Mouse (Mus musculus) ES-E14 (cell line): ENCODE measurements around the gene Gnai3. TPM values are rescaled to one million over a fixed set of nuclear protein-coding genes. Genes with fewer than 3 reads are reported as not detected.

Experiments used
- DNase-seq: peaks from one replicate; pipeline ENCODE4 v3.0.0-alpha.2; 2013; ENCODE audit warnings: low read depth, low spot score
- H3K27ac ChIP-seq: 2 replicates; pipeline ENCODE4 v1.5.1; 2012; ENCODE audit warnings: low read depth, mild to moderate bottlenecking, low read length, moderate library complexity, mixed read lengths; ENCODE audit not compliant: poor library complexity, insufficient read depth, severe bottlenecking
- H3K36me3 ChIP-seq: 2 replicates; pipeline ENCODE4 v1.6.1; 2012; ENCODE audit warnings: mild to moderate bottlenecking, low read length, moderate library complexity, mixed read lengths; ENCODE audit not compliant: control insufficient read depth, poor library complexity, insufficient read depth, severe bottlenecking
- H3K4me1 ChIP-seq, 2 experiments: fragments of 150-350 bp in 1 of 2; sonication (generic) in 1 of 2; 2 replicates each; pipeline ENCODE4 v1.6.1; 2012; ENCODE audit warnings: low read length in 2 of 2, mild to moderate bottlenecking in 1 of 2, mixed read lengths in 1 of 2; ENCODE audit not compliant: control insufficient read depth in 2 of 2, insufficient read depth in 2 of 2, poor library complexity in 1 of 2
- H3K4me3 ChIP-seq, 2 experiments: fragments of 150-350 bp in 1 of 2; sonication (generic) in 1 of 2; 2 replicates each; pipeline ENCODE4 v1.5.1; 2012; ENCODE audit warnings: low read length in 2 of 2, low read depth in 1 of 2, mild to moderate bottlenecking in 1 of 2, mixed read lengths in 1 of 2; ENCODE audit not compliant: insufficient read depth in 1 of 2, poor library complexity in 1 of 2, severe bottlenecking in 1 of 2
- H3K9ac ChIP-seq: 2 replicates; pipeline ENCODE4 v1.6.1; 2012; ENCODE audit warnings: low read depth, mild to moderate bottlenecking, low read length, mixed read lengths; ENCODE audit not compliant: poor library complexity, insufficient read depth, severe bottlenecking
- H3K9me3 ChIP-seq: fragments of 150-350 bp; sonication (generic); 2 replicates; pipeline ENCODE4 v1.6.1; 2012; ENCODE audit warnings: low read depth, mild to moderate bottlenecking, low read length; ENCODE audit not compliant: control insufficient read depth, insufficient read depth
- CHD2 ChIP-seq: IDR thresholded peaks from 2 replicates; pipeline ENCODE4 v1.6.1; 2014; ENCODE audit warnings: mild to moderate bottlenecking, low read depth, low read length, inconsistent platforms
- HCFC1 ChIP-seq: IDR thresholded peaks from 2 replicates; pipeline ENCODE4 v1.6.1; 2012; ENCODE audit warnings: low read length, inconsistent platforms, borderline replicate concordance; ENCODE audit not compliant: insufficient read depth
- MAFK ChIP-seq: IDR thresholded peaks from 2 replicates; pipeline ENCODE4 v1.6.1; 2014; ENCODE audit warnings: mild to moderate bottlenecking, low read depth, low read length, inconsistent platforms; ENCODE audit not compliant: insufficient read depth
- ZC3H11A ChIP-seq: IDR thresholded peaks from 2 replicates; pipeline ENCODE4 v1.6.1; 2012; ENCODE audit warnings: low read depth, mild to moderate bottlenecking, inconsistent platforms, low read length, borderline replicate concordance
- ZNF384 ChIP-seq: IDR thresholded peaks from 2 replicates; pipeline ENCODE4 v1.6.1; 2012; ENCODE audit warnings: low read depth, low read length, inconsistent platforms
- in situ Hi-C, 2 experiments: fragments of 600-800 bp; cut with MboI; formaldehyde crosslinking; loops; one replicate each; pipeline ENCODE4 v1.15.1; 2025; ENCODE audit warnings: low sequenced_read_pairs in 2 of 2, inconsistent platforms in 1 of 2; ENCODE audit not compliant: unreplicated experiment in 2 of 2
- total RNA-seq: library from RNA; depleted of rRNA; stranded (reverse); fragments of 300-350 nt; gene quantifications from 2 replicates; pipeline ENCODE4 v1.2.3, GENCODE M21; 2012

The Gnai3 gene
- total RNA-seq, 1 experiment = 84.3 TPM

DNA sequence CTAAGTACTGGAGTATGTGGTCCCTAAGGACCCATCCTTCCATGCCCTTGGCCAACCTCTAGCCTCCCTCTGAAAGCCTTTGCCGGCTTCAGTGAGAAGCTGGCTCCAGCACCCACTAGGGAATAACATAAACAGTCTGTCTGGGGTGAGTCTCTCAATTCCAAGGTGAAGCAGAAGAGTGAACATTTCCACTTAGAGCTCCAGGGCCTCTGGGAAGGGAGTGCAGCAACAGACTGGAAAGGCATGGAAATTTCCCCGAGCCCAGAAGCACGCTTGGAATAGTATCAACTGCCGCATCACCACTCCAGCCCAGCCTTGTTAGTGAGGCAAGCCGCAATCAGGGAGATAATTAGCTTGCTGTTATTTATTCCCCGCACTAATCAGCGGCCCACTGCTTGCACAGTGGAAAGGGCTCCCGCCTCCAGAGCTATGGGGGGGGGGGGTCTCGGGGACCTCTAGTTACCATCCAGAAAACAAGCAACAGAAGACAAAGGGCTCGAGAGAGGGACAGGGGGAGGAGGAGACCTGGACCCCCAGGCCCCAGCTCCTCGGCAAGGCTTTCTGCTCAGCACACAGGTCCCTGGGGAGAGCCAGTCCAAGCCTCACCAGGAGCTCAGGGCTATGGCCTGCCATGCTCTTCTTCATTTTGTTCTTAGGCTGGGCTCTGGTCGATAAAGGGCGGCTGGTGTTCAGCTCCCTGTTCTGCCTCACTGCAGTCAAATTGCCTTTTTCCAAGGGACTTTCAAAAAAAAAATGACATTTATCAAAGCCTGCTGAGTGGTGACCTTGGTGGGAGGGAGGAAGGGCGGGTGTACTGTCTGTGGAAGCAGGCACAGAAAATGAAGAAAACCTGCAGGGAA is 29.0 kb upstream of the Gnai3 start:
- Histone ChIP-seq H3K9me3 (no peaks in the 10 kb centered on the region), H3K36me3 (no peaks in the 10 kb centered on the region), H3K9ac (no peak overlapping the region), H3K27ac (no peak overlapping the region), H3K4me3 (no peak overlapping the region), H3K4me1 (no peaks in the 10 kb centered on the region)
- TF ChIP-seq MAFK (no peak), CHD2 (no peak), ZC3H11A (no peak), ZNF384 (no peak), HCFC1 (no peak)
- no peak for DNase-seq
- in situ Hi-C loops = no loop called here

DNA sequence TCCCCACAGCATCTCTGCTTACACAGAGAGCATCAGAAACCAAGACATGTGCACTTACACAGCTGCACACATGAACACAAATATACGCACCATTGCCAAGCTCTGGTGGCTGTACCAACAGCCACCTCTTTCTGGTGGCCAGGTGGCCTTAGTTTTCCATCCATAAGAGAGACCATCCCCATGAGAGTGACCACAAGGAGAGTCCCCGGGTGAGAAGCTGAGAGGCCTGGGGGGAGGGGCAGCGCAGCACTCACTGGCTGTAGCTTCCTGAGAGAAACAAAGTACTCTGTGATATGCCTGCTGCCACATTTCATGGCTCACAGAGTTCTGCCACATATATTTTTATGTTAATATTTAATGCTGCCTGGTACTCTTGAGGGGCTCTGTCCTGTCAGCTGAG is 23.3 kb upstream of the Gnai3 start:
- H3K4me1 ChIP-seq = peaks cover 0 to 7% of the 10 kb centered on the region in 2 experiments; a peak in 1 of 4 replicates
- H3K36me3 ChIP-seq = no peaks in the 10 kb centered on the region
- no peaks in the 10 kb centered on the region for H3K9me3 ChIP-seq
- no peak overlapping the region for H3K4me3 ChIP-seq
- DNase-seq = no peak
- no peak overlapping the region; the same call in 1 of the 2 replicates for H3K27ac ChIP-seq
- in situ Hi-C loops = no loop called here
- no peak overlapping the region for H3K9ac ChIP-seq
- TF ChIP-seq HCFC1 = no peak

DNA sequence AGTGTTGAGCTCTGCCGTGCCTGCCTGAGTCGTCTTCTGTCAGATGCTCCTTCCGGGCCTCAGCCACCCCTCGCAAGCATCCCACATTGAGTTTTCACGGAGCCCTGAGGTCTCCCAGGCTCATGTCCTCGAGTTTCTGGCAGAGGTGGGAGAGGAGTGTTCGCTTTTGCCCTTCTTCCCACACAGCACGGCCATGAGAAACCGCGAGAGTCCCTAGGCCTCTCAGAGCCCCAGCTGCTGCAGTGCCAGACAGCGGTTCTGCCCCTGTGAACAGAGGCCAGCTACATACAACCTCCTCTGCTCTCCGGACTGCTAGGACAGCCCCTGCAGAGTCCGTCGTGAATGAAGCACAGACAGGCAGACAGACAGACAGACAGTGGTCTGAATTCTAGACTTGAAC is 21.6 kb upstream of the Gnai3 start:
- TF ChIP-seq ZNF384 = no peak
- TF ChIP-seq MAFK = no peak
- no peak for TF ChIP-seq HCFC1
- no peak for TF ChIP-seq ZC3H11A
- no peak for TF ChIP-seq CHD2
- no peak overlapping the region for H3K4me3 ChIP-seq
- H3K4me1 ChIP-seq = peaks cover 0 to 7% of the 10 kb centered on the region in 2 experiments; a peak in 1 of 4 replicates
- no peaks in the 10 kb centered on the region for H3K36me3 ChIP-seq
- DNase-seq = no peak
- in situ Hi-C loops = no loop called here
- no peak overlapping the region for H3K27ac ChIP-seq
- no peaks in the 10 kb centered on the region for H3K9me3 ChIP-seq
- no peak overlapping the region for H3K9ac ChIP-seq

DNA sequence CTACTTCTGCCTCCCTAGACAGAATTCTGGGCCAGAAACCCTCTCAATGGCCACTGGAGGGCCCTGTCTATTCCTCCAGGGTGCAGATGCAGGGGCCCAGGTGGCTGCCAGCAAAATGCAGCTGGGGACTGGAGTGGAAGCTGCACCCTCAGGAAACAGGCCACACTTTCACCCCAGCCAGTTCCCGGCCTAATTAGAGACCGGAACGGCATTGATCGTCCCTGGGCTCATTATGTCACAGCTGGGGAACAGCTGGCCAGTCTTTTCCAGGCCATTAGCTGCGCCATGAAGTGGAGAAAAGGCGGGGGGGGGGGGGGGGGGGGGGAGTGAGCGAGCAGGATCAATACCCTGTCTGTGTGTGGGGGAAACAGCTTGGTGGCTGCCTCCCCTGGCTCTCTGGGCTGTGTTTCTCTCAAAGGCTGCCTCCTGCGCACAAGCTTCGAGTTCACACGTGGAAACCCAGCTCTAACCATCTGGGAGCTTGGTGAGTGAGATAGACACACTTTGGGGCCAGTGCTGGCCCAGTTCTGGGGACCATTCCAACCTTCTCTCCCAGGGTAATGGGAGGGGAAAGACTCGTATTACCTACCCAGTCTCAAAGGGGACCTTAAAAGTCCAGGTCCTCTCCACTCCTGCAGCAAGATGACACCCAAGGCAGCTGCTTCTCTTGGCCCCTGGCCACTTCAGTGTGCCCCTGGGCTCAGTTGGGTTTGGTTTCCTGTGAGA is 20.7 kb upstream of the Gnai3 start:
- in situ Hi-C loops = no loop called here
- Histone ChIP-seq H3K9me3 (no peaks in the 10 kb centered on the region), H3K4me1 (peaks cover 0 to 7% of the 10 kb centered on the region in 2 experiments; a peak in 1 of 4 replicates), H3K36me3 (no peaks in the 10 kb centered on the region), H3K27ac (no peak overlapping the region), H3K9ac (no peak overlapping the region), H3K4me3 (no peak overlapping the region)
- no peak for DNase-seq
- no peak for TF ChIP-seq CHD2
- TF ChIP-seq ZC3H11A = no peak
- TF ChIP-seq MAFK = no peak
- no peak for TF ChIP-seq HCFC1
- TF ChIP-seq ZNF384 = no peak
